Mouse (Mus musculus): Measurements from ENCODE around the gene Higd1a.

GRCm38 (mm10) chr9:121903476-121904305 is 45.5 kb upstream of the Higd1a start:
- TF ChIP-seq CTCF (IDR thresholded peaks at IDR 0.05; ENCODE audit: insufficient read depth, low read depth, low read length) (no peak), POLR2A (IDR thresholded peaks at IDR 0.05; ENCODE audit: insufficient read depth, low read depth, low read length) (no peak)
